Mouse (Mus musculus) midbrain, embryonic 12.5 days (tissue): ENCODE data around the gene Klhl33. TPM values are rescaled to one million over a fixed set of nuclear protein-coding genes. Genes with fewer than 3 reads are reported as not detected.
"Not testable (repeated sequence)": the region's sequence is repeated elsewhere in the genome, so short reads cannot be mapped to it uniquely, and the experiment has no call there.

Experiments used
- ATAC-seq: fragments of 200-750 bp; cut with Nextera tagmentation; 2 replicates; pipeline ENCODE4 v1.8.0; 2017; ENCODE audit warnings: low read depth, moderate TSS enrichment, moderate library complexity; ENCODE audit not compliant: low FRiP score
- H3K27ac ChIP-seq: fragments of 300-500 bp; sonication (generic); replicated peaks from 2 replicates; pipeline ENCODE4 v1.5.1; 2016; ENCODE audit warnings: mild to moderate bottlenecking
- H3K27me3 ChIP-seq: fragments of 300-500 bp; sonication (generic); 2 replicates; pipeline ENCODE4 v1.6.1; 2016; ENCODE audit warnings: mild to moderate bottlenecking
- H3K36me3 ChIP-seq: fragments of 300-500 bp; sonication (generic); 2 replicates; pipeline ENCODE4 v1.6.1; 2016
- H3K4me1 ChIP-seq: fragments of 300-500 bp; sonication (generic); 2 replicates; pipeline ENCODE4 v1.6.1; 2016
- H3K4me2 ChIP-seq: fragments of 300-500 bp; sonication (generic); replicated peaks from 2 replicates; pipeline ENCODE4 v1.6.1; 2016; ENCODE audit warnings: mild to moderate bottlenecking, moderate library complexity
- H3K4me3 ChIP-seq: fragments of 300-500 bp; sonication (generic); 2 replicates; pipeline ENCODE4 v1.5.1; 2016; ENCODE audit warnings: mild to moderate bottlenecking
- H3K9ac ChIP-seq: fragments of 300-500 bp; sonication (generic); replicated peaks from 2 replicates; pipeline ENCODE4 v1.6.1; 2016; ENCODE audit warnings: mild to moderate bottlenecking, moderate library complexity
- H3K9me3 ChIP-seq: fragments of 300-500 bp; sonication (generic); 2 replicates; pipeline ENCODE4 v1.6.1; 2016; ENCODE audit warnings: mild to moderate bottlenecking
- WGBS: fragments of 180-500 bp; shearing (Covaris S2); methylation state at CpG from one replicate; pipeline ENCODE4 v1.1.7; 2016; 5-methylcytosine and 5-hydroxymethylcytosine counted together
- polyA plus RNA-seq: library from polyadenylated mRNA; unstranded; fragments of >200 nt; fragmentation: Nextera tagmentation; extraction: Ambion mirVana; gene quantifications from 2 replicates; pipeline ENCODE4 v1.2.1, GENCODE M21; 2016

Gene Klhl33
- 0.35 and 0.60 TPM in 2 replicates for polyA plus RNA-seq

- no peaks in the 10 kb centered on the region for H3K36me3 ChIP-seq
- WGBS: 40% methylated on average over 7 of the region's 7 CpGs
- peak within 1 kb of the TSS; percentile 50 for H3K4me3 ChIP-seq
- peaks cover 25% of the 10 kb centered on the region for H3K27me3 ChIP-seq
- H3K27ac ChIP-seq: no peak within 1 kb of the TSS
- ATAC-seq: 0 out of 2 replicates have a peak, but pooled peaks have one; percentile 27
- H3K4me2 ChIP-seq: peak within 1 kb of the TSS; percentile 88
- H3K4me1 ChIP-seq: peaks cover 10% of the 10 kb centered on the region
- H3K9me3 ChIP-seq: no peaks in the 10 kb centered on the region
- peak within 1 kb of the TSS; percentile 67 for H3K9ac ChIP-seq
These were observed at the start of gene Klhl33 for GRCm38 (mm10) chr14:50897374-50897765. TSS of gene Klhl33 (minus strand) at chr14:50897507.

- not testable (repeated sequence) for ATAC-seq, H3K27ac ChIP-seq, H3K9me3 ChIP-seq, H3K27me3 ChIP-seq, H3K9ac ChIP-seq, H3K36me3 ChIP-seq, H3K4me1 ChIP-seq
- H3K4me3 ChIP-seq: peak overlapping the region; percentile 49
- WGBS: 36% methylated on average over 3 of the region's 3 CpGs
- H3K4me2 ChIP-seq: peak overlapping the region; percentile 65
These were observed 48.2 kb upstream of the Klhl33 start for GRCm38 (mm10) chr14:50945526-50945925.

- ATAC-seq: peak; percentile 16; the same call in 1 of the 2 replicates
- peak overlapping the region; percentile 84 for H3K27ac ChIP-seq
- H3K4me3 ChIP-seq: peak overlapping the region; percentile 49
- not testable (repeated sequence) for H3K4me1 ChIP-seq, H3K27me3 ChIP-seq, H3K36me3 ChIP-seq, H3K9me3 ChIP-seq
- WGBS: 9% methylated on average over 6 of the region's 6 CpGs
- peak overlapping the region; percentile 52 for H3K9ac ChIP-seq
- peak overlapping the region; percentile 65 for H3K4me2 ChIP-seq
These were observed 47.8 kb upstream of the Klhl33 start for GRCm38 (mm10) chr14:50945081-50945480.

GRCm38 (mm10) chr14:50944668-50945033 is 47.3 kb upstream of the Klhl33 start:
- not testable (repeated sequence) for H3K9me3 ChIP-seq, H3K27me3 ChIP-seq, H3K36me3 ChIP-seq, H3K4me1 ChIP-seq
- Histone ChIP-seq H3K27ac (peak overlapping the region; percentile 84), H3K4me3 (peak overlapping the region; percentile 49), H3K4me2 (peak overlapping the region; percentile 65), H3K9ac (peak overlapping the region; percentile 52)
- ATAC-seq: peak; percentile 97
- under 1% methylated on average over 15 of the region's 15 CpGs for WGBS

GRCm38 (mm10) chr14:50943932-50944667 is 46.8 kb upstream of the Klhl33 start, which contains the start of gene Gm49342:
TSS of gene Gm49342 (plus strand) at chr14:50944517.
- Histone ChIP-seq H3K27ac (peak within 1 kb of the TSS; percentile 84), H3K9me3 (no peaks in the 10 kb centered on the region)
- WGBS: 19% methylated on average over 31 of the region's 31 CpGs

GRCm38 (mm10) chr14:50938940-50939339 is 41.6 kb upstream of the Klhl33 start:
- no peak for ATAC-seq
- no peaks in the 10 kb centered on the region for H3K9me3 ChIP-seq
- WGBS: 46% methylated on average over 2 of the region's 2 CpGs
- no peaks in the 10 kb centered on the region for H3K27me3 ChIP-seq
- no peaks in the 10 kb centered on the region for H3K36me3 ChIP-seq
- no peak overlapping the region for H3K9ac ChIP-seq
- no peak overlapping the region for H3K27ac ChIP-seq
- H3K4me2 ChIP-seq: no peak overlapping the region
- no peaks in the 10 kb centered on the region for H3K4me1 ChIP-seq
- H3K4me3 ChIP-seq: no peak overlapping the region

More at GRCm38 (mm10) chr14:50943932-50944667, 46.8 kb upstream of the Klhl33 start, which contains the start of gene Gm49342:
- Histone ChIP-seq H3K27me3 (no peaks in the 10 kb centered on the region), H3K9ac (peak within 1 kb of the TSS; percentile 52), H3K4me3 (peak within 1 kb of the TSS; percentile 49), H3K4me2 (peak within 1 kb of the TSS; percentile 65), H3K36me3 (no peaks in the 10 kb centered on the region), H3K4me1 (peaks cover 7% of the 10 kb centered on the region)
- peak; percentile 99 for ATAC-seq

GRCm38 (mm10) chr14:50938119-50938908 is 41.0 kb upstream of the Klhl33 start:
- no peak overlapping the region for H3K4me3 ChIP-seq
- H3K27ac ChIP-seq: no peak overlapping the region
- H3K4me2 ChIP-seq: no peak overlapping the region
- ATAC-seq: no peak
- 90% methylated on average over 3 of the region's 3 CpGs for WGBS
- H3K4me1 ChIP-seq: no peaks in the 10 kb centered on the region
- H3K9ac ChIP-seq: no peak overlapping the region
- no peaks in the 10 kb centered on the region for H3K9me3 ChIP-seq
- H3K36me3 ChIP-seq: no peaks in the 10 kb centered on the region
- H3K27me3 ChIP-seq: no peaks in the 10 kb centered on the region

GRCm38 (mm10) chr14:50936649-50937048 is 39.3 kb upstream of the Klhl33 start:
- WGBS: 56% methylated on average over 1 of the region's 1 CpGs
- H3K4me3 ChIP-seq: no peak overlapping the region
- H3K36me3 ChIP-seq: no peaks in the 10 kb centered on the region
- no peaks in the 10 kb centered on the region for H3K9me3 ChIP-seq
- H3K4me1 ChIP-seq: peaks cover 1% of the 10 kb centered on the region
- no peak overlapping the region for H3K27ac ChIP-seq
- no peak for ATAC-seq
- no peaks in the 10 kb centered on the region for H3K27me3 ChIP-seq
- H3K9ac ChIP-seq: no peak overlapping the region
- no peak overlapping the region for H3K4me2 ChIP-seq

- ATAC-seq: no peak; the same call in 1 of the 2 replicates
- H3K36me3 ChIP-seq: peaks cover 30% of the 10 kb centered on the region
- H3K4me1 ChIP-seq: peaks cover 23% of the 10 kb centered on the region
- H3K27ac ChIP-seq: peak overlapping the region; percentile 91
- H3K4me2 ChIP-seq: peak overlapping the region; percentile 70
- WGBS: 12% methylated on average over 12 of the region's 12 CpGs
- peak overlapping the region; percentile 96 for H3K4me3 ChIP-seq
- no peaks in the 10 kb centered on the region for H3K9me3 ChIP-seq
- H3K9ac ChIP-seq: peak overlapping the region; percentile 53
- no peaks in the 10 kb centered on the region for H3K27me3 ChIP-seq
These were observed 34.2 kb upstream of the Klhl33 start for GRCm38 (mm10) chr14:50931493-50932020.

GRCm38 (mm10) chr14:50930754-50931492 is 33.6 kb upstream of the Klhl33 start, which contains the start of the genes Pip4p1 and Pnp:
TSS of gene Pip4p1 (minus strand) at chr14:50930856.
TSS of gene Pnp (plus strand) at chr14:50931082.
- H3K4me2 ChIP-seq: peak within 1 kb of the TSS; percentile 75
- H3K4me1 ChIP-seq: peaks cover 29% of the 10 kb centered on the region
- H3K4me3 ChIP-seq: peak within 1 kb of the TSS; percentile 96
- under 1% methylated on average over 68 of the region's 68 CpGs for WGBS
- peak within 1 kb of the TSS; percentile 91 for H3K27ac ChIP-seq
- H3K27me3 ChIP-seq: no peaks in the 10 kb centered on the region
- H3K9ac ChIP-seq: peak within 1 kb of the TSS; percentile 96
- H3K9me3 ChIP-seq: no peaks in the 10 kb centered on the region
- peaks cover 36% of the 10 kb centered on the region for H3K36me3 ChIP-seq
- peak; percentile 100 for ATAC-seq

GRCm38 (mm10) chr14:50930377-50930753 is 33.1 kb upstream of the Klhl33 start:
- H3K36me3 ChIP-seq: peaks cover 36% of the 10 kb centered on the region
- under 1% methylated on average over 38 of the region's 38 CpGs for WGBS
- peak overlapping the region; percentile 96 for H3K9ac ChIP-seq
- H3K27ac ChIP-seq: peak overlapping the region; percentile 84
- H3K9me3 ChIP-seq: no peaks in the 10 kb centered on the region
- peak overlapping the region; percentile 96 for H3K4me3 ChIP-seq
- no peaks in the 10 kb centered on the region for H3K27me3 ChIP-seq
- ATAC-seq: peak; percentile 46
- H3K4me1 ChIP-seq: peaks cover 32% of the 10 kb centered on the region
- H3K4me2 ChIP-seq: peak overlapping the region; percentile 75
